Mouse (Mus musculus): Measurements from ENCODE around the gene Rab30.
A peak's percentile ranks its signal among the peaks of the same experiment; 100 is the strongest.

Gene Rab30

DNA sequence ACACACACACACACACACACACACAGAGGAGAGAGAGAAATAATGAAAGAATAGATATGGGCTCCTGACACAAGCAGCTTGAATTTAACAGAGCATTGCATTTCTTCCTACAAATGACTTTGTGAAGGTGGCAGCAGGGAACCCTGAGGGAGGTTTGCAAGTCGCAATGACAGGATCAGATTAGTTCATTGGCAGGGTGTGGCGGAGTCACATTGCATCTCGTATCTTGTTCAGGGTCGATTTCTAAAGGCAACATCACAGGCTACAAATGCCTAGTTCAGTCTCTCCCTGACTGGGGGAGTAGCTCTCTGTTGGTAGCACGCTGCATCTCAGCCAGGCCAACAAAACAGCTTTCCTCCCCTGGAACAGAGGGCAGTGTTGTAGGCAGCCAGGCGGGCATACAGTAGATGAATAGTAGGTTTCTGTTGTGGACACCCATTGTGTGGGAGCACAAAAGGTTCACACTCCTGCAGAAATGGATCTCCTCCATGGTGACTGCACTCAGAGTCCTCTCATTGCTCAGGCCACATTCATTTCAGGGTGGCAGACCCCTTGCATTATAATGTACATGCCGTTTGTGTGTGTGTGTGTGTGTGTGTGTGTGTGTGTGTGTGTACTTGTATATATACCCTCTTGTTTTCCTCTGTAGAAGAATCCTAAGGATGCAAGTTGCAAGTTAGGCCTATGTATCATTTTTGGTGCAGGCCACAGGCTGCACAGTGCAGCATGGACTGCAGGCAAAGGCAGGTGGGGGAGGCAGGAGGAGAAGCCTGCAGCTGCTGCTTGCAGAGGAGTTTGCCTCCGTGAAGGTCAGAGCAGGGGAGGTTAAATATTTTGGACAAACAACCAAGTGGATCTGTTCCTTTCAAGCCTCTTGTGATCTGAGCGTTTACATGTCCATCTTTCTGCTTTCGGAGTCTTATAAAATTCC lies 58.5 kb downstream of the Rab30 start:
- peak; percentile 81 for ATAC-seq (ENCODE audit: low TSS enrichment)

DNA sequence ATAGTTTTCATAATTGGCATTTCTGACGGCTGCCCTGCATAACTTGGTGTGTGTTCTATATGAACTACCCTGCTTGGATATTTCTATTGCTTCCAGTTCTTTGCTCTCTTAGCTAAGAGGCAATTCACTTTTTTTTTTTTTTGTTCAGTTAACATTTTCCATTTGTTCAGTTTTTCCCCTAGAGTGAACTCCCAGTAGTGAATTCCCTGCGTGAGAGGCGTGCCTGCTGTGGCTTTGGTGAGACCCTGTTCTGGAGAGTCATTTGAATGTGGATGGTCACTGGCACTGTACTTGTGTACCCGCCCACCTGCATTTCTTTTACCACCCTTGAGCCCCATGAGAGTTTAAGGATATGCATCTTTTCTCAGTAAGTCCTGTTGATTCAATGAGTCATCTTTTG lies 60.8 kb downstream of the Rab30 start:
- ATAC-seq (ENCODE audit: low TSS enrichment) = no peak

DNA sequence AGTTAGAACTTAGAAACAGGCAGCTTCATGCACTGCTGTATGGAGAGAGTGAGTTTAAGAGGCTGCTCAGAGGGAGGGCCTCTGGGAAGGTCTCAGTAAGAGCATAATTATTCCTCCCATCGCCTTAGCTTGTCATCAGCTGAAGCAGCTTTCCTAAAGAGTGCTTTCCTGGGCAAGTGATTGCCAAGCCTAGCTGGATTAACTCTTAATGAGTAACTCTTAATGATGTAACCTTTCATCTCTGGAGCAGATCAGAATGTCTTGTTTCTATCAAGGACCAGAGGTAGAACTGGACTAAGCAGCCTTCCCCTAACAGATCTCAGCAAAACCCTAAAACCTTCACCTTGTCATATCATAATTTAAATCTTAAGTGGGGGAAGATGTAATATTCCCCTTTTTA lies 61.8 kb downstream of the Rab30 start:
- ATAC-seq (ENCODE audit: low TSS enrichment) = no peak

DNA sequence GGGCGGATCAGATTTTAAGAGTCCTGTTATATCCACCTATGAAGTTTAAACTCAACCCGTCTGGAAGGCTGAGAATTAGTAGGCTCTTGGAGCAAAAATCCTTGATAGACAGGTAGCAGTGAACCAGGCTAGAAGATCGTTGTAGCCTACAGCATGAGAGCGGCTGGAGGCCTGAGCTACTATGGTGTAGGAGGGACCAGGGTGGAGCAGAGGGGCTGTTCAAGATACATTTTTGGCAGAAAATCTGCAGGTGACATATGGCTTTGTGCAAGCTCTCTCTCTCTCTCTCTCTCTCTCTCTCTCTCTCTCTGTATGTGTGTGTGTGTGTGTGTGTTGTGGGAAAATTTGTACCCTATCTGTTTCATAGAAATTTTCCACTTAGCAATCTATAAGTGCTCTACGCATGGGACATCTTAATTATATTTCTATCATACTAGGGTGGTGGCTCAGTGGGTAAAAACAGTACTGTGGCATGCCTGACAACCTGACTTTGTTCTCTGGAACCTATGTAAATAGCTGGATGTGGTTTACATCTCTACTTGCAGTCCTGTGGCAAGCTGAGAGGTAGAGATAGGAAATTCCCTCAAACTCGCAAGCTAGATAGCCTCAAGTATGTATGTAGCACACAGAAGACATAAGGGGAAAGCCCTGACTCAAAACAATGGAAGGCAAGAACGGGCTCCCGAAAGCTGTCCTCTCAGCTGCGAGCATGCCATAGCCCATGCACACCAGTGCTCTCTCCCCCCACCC lies 63.7 kb downstream of the Rab30 start:
- peak; percentile 20; the same call in 1 of the 2 replicates for ATAC-seq (ENCODE audit: low TSS enrichment)

DNA sequence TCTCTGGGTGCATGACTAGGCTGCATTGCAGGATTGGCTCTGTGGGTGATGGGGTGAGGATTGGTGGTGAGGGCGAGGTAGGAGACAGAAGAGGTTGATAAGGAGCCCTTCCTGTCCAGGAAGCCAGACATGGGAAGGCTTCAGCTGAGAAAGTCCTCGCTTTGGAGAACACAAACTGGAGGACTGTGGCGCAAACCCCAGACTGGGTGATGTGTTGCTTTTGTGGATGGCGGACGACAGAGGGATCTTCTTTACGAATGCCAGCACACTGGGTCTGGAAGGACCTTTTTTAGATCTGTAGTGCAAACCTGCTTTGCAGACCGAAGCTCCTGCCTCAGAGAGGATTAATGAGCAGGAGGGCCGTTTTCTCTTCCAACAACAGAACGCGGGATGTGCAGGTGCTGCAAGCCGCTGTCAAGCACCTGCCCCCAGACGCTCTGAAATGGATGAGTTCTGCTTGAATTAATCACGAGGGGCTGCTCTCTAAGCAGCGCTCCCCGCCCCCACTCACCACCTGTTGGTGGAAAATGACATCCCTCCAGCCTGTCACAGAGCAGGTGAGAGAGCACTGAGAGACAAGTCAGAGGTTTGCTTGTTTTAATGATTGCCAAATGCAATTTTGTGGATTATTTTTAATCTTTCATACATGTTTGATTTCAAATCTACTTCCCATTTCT lies 65.2 kb downstream of the Rab30 start:
- peak; percentile 44 for ATAC-seq (ENCODE audit: low TSS enrichment)

DNA sequence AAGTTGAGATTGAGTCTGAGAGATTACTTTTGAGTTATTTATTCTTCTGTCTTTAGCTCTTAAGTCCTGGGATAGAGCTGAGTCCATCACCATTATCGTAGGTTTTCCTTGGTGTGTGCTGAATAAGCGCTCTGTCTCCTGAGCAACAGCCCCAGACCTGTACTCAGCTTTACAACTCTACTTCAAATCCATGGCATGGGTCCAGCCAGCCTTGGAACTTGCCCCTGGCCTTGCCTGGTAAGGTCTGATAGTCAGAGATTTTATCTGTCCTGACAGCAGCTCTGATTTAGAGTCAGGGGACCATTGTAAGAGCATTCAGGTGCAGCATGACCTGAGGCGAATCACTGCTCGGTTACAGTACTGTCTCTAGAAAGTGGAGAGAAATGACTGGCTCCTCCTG lies 66.1 kb downstream of the Rab30 start:
- no peak for ATAC-seq (ENCODE audit: low TSS enrichment)

DNA sequence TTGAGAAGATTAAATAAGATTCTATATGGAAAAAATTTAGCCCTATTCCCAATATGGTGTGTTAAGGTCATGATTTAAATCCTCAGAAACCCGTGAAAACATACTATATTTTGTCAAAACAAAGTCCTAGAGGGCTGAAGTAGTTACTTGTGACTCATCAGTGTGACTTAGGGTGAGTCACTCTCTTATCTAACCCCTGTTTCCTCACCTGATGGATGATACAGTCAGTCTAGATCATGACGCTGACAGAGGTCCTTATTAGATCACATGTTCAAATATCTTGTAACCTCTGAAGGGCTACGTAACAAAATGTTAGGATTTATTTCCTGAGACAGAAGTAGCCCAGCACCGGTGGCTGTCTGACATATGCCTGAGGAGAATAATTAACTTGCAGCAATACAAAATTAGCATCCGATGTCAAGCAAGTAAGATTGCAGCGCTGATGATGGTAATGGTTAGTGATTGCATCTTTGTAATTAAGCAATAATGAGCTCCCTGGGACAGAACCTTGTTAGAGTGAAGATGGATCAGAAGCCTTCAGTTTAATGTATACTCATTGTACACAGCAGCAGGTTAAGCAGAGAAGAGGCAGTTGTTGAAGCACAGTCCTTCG lies 70.4 kb downstream of the Rab30 start:
- no peak for ATAC-seq (ENCODE audit: low TSS enrichment)

DNA sequence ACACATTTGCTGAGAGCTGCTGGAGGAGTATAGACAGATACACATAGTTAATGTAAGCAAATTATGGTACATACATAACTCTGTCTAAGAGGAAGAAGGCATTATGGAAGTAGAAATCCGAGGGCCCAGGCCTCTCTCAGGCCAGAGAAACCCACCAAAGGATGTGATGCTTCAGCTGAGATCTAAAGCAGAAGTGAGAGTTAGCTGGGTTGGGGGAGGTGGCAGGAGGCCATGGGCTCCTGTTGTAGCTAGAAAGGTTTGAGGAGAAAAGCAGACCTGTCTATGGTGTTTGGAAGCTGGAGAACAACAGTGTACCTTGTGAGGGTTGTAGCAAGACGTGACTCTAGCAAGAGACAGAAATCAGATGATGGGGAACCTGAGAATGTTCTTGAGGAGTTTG lies 75.8 kb downstream of the Rab30 start:
- ATAC-seq (ENCODE audit: low TSS enrichment) = no peak

DNA sequence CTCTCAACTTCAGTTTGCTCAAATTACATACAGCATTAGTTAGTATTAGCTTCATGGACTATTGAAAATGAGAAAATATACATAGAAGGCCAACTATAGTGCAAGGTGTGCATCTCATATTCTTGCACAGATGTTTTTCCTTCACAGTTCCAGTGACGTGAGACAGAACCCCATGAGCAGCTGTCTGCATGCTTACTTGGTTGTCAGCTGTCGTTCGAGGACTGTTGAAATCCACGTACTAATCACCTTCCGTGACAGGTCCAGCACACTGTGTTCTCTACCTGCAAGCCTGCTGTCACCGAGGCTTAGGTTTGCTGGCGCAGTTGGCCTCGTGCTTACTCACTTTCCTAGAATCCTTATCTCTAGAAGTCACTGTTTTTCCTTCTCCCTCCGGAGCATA lies 76.5 kb downstream of the Rab30 start:
- ATAC-seq (ENCODE audit: low TSS enrichment) = no peak

DNA sequence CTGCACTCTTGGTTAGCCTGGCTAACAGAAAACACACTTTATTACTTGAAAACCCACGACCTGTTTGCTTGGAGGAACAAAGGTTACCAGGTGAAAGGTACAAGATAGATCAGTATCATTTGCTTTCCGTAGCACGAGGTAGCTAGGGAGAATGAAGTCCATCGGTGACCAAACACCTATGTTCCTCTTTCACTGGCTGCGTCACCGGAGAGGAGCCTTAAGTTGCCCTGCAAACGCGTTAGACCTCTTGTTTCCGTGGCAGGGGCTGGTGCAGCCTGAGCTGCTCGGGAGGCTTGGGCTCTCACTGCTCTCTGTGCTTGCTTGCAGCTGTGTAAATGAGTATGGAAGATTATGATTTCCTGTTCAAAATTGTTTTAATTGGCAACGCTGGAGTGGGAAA lies 78.3 kb downstream of the Rab30 start:
- no peak for ATAC-seq (ENCODE audit: low TSS enrichment)

DNA sequence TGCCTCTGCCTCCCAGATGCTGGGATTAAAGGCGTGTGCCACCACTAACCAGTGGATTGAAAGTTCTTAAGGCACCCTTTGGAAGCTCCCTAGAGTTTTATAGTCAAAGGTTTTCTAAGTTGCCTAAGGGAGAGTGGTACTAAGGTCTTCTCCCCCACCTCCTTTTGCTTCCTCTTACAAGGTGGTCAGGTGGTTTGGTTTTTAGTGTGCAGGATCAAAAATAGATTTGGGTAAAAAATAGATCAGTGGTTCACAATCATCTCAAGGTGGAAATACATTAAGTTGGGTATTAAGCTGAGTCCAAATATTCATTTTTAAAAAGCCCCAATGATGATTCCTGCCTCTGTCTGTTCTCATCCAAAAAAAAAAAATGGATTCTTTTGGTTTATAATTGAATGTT lies 79.0 kb downstream of the Rab30 start:
- ATAC-seq (ENCODE audit: low TSS enrichment) = no peak

DNA sequence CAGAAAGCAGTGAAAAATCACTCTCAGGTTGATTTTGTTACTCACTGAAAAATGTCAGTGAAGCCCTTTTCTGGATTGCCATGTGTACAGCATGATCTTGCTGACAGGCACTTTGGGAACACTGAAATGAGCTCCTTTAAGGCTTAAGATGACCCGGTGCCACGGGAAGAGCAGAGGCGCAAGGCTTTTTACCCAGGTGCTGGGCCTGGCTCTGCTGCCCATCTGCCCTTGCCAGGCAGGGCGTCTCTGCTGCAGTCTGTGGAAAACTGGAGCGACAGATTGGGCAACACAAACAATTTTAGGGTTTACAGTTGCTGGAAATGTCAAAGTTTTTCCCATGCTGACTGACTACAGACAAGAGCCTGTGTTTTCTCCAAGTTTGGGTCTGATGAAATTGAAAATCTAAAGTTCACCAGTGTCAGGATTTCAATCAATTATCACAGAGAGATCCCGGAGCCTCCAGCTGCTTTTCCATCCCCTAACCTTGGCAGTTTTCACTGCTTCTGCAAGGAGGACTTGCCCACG lies 79.6 kb downstream of the Rab30 start:
- ATAC-seq (ENCODE audit: low TSS enrichment) = no peak

DNA sequence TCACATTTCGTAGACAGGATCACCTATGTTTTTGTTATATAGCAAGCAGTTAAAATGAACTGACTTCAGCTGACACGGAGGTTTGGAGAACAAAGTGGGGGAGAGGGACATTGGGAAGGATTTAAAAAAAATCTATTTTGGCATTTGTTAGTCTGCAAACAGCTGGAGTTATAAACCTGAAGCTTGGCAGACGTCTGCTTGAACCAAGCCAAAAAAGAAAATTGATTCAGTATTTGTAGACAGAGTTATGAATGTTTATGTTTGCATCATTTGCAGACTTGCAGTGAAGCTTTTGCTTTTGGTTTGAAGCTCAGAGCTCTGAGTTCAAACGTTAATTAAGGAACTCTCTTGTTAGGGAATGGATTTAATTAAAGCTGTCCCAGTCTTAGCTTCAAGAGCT lies 80.5 kb downstream of the Rab30 start:
- ATAC-seq (ENCODE audit: low TSS enrichment) = no peak

DNA sequence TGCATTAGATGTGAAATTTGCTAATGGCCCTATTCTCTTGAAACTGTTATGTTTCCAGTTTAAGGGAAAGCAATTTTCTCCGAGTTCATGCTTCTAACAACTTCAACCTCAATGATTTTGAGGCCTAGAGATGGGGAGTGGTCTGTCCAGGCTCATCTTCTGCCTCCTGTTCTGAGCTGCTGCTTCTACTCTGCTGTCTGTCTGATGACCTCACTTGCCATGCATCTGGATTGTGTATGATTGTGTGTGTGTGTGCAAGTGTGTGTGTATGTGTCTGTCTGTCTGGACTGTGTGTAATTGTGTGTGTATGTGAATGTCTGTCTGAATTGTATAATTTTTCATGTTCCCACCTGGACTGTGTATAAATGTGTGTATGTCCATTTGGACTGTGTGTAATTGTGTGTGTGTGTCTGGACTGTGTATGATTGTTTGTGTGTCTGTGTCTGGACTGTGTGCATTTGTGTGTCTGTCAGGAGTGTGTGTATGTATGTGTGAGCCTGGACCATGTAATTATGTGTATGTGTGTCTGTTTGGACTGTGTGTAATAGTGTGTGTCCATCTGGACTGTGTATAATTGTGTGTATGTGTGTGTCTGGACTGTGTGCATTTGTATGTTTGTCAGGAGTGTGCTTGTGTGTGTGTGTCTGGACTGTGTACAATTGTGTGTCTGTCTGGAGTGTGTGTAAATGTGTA lies 81.2 kb downstream of the Rab30 start:
- ATAC-seq (ENCODE audit: low TSS enrichment) = no peak

DNA sequence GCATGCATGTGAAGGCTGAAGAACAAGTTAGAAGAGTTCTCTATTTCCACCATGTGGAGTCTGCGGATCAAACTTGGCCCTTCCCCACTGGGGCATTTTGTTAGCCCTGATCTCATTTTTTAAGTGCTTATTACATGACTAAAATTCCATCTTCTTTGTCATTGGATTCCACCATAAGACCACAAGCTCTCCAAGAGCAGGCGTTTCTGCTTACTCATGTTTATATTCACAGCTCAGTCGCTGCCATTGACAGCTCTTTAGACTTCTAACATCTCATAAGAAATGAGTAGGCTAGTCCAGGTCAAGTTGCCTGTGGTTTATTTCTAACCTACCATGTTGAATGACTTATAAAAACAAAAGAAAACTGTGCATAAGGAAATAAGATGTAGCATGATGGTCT lies 84.8 kb downstream of the Rab30 start:
- ATAC-seq (ENCODE audit: low TSS enrichment) = no peak

DNA sequence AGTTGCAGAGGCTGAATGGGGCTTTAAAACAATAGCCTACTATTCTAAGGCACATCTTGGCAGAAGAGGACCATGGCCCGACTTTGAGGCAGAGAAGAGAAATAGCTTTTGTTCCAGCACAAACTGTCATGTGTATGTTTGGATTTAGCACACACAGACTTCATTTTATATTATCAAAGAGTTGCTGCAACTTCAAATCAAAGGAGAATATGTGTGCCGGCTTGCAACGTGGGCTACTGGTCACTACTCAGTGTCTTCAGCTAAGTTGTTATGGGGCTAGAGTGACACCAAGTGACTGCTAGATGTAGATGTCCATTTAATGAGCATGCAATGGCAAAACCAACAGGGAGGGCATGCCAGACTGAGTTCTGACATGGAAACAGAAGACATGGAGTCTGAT lies 86.6 kb downstream of the Rab30 start:
- peak; percentile 88 for ATAC-seq (ENCODE audit: low TSS enrichment)

DNA sequence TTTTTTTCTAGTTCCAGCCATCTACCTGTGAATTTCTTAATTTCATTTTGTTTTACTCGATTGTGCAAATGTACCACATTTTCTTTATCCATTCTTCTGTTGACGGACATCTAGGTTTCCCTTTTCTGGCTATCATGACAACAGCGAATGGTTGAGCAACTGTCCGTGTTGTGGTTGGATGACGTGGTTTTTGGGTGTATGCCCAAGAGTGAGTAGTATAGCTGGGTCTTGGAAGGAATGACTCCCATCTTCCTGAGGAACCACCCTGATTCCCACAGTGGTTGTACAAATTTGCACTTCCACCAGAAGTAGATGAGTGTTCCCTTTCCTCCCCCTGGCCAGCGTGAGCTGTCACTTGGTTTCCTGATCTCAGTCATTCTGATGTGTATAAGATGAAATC lies 91.0 kb downstream of the Rab30 start:
- no peak for ATAC-seq (ENCODE audit: low TSS enrichment)

DNA sequence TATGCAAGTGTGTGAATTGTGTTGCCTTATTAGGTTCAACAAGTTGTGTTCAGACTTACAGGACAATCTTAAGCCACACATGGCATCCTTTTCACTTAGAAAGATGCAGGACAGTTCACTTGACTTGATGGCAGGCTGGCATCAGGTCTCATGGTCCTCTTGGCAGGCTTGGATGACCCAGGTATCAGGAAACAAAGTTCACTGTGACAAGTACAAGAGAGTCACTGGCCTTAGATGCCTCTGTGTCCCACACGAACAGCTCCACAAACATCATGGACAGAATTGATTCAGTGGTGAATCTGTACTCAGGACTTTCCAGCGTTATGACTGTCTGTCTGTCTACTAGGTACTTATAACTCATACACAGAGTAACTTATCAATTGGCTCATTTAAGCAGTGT lies 93.0 kb downstream of the Rab30 start:
- ATAC-seq (ENCODE audit: low TSS enrichment) = no peak

DNA sequence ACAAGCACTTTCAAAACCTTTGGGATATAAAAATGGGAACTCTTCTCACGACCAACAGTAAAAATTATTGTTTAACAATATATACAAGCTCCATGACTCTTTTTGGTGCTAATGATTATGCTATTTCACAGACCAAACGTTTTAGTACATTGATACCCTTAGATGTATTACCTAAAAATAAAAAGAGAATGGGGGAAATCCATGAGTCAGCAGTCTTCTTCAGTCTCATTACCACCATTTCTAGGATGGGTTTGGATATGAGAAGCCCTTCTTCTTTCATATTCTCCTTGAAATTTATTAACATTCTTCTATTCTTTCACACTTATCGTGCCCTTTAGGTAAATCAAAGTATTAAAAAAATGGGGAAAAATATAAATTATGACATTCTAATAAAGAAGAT lies 95.0 kb downstream of the Rab30 start:
- ATAC-seq (ENCODE audit: low TSS enrichment) = no peak

DNA sequence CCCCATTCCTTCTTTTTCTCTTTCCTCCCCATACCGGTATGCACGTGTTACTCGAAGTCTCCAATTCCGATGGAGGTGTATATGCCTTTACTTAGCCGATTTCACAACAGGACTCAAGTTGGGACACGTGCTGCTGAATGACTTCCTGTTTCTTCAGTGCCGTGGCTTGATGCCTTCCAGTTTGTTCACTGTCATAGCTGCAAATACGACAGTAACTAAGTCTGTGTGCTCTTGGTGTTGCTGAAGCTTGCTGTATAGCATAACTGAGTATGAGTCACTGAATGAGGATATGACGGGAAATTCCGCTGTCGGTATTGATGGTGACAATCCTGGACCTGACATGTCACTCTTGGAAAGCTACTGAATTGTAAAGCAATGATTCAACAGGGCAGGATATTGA lies 95.8 kb downstream of the Rab30 start:
- ATAC-seq (ENCODE audit: low TSS enrichment) = no peak

DNA sequence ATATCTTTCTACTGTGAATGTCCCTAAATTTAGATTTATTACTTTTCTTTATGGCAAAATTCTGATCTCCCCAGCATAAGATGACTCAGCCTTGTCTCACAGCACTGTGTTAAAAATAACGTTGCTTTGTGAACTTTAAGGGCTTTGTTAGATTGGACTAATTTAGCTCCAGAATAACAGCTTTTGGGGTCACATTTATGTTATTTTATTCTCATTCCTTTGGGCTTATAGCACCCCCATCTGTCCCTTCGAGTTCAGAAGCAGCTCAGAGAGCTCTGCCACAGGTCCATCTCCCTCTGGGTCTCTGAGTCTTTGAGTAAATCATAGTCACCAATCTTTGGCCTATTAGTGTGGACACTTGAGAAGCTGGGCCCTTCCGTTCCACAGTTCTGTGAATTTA lies 96.5 kb downstream of the Rab30 start:
- peak; percentile 41 for ATAC-seq (ENCODE audit: low TSS enrichment)

Data from frontal cortex, adult (tissue).